Mouse (Mus musculus): ENCODE data around the gene Ccdc59.

Ccdc59 gene

GRCm38 (mm10) chr10:105840928-105841888 is at the start of gene Ccdc59, which contains the start of gene Mettl25:
TSS of gene Ccdc59 (plus strand) at chr10:105841067.
TSS of gene Mettl25 (minus strand) at chr10:105841380.
- peak; percentile 79 for DNase-seq (ENCODE audit: extremely low read depth, low read depth)

- DNase-seq (ENCODE audit: extremely low read depth, low read depth), result no peak
Observed at GRCm38 (mm10) chr10:105793776-105794552, 46.9 kb upstream of the Ccdc59 start.

GRCm38 (mm10) chr10:105797250-105797924 is 43.5 kb upstream of the Ccdc59 start:
- no peak for DNase-seq (ENCODE audit: extremely low read depth, low read depth)

- no peak for DNase-seq (ENCODE audit: extremely low read depth, low read depth)
Observed at GRCm38 (mm10) chr10:105801147-105801546, 39.7 kb upstream of the Ccdc59 start.

- no peak for DNase-seq (ENCODE audit: extremely low read depth, low read depth)
Observed at GRCm38 (mm10) chr10:105802132-105802531, 38.7 kb upstream of the Ccdc59 start.

- peak; percentile 54 for DNase-seq (ENCODE audit: extremely low read depth, low read depth)
Observed at GRCm38 (mm10) chr10:105803461-105803860, 37.4 kb upstream of the Ccdc59 start.

- DNase-seq (ENCODE audit: extremely low read depth, low read depth), result no peak
Observed at GRCm38 (mm10) chr10:105806259-105807010, 34.4 kb upstream of the Ccdc59 start.

- peak; percentile 51 for DNase-seq (ENCODE audit: extremely low read depth, low read depth)
Observed at GRCm38 (mm10) chr10:105834627-105835228, 6.1 kb upstream of the Ccdc59 start.

- no peak for DNase-seq (ENCODE audit: extremely low read depth, low read depth)
Observed at GRCm38 (mm10) chr10:105842574-105842973, 1.7 kb downstream of the Ccdc59 start.

GRCm38 (mm10) chr10:105850286-105850685 is 9.4 kb downstream of the Ccdc59 start:
- no peak for DNase-seq (ENCODE audit: extremely low read depth, low read depth)

- no peak for DNase-seq (ENCODE audit: extremely low read depth, low read depth)
Observed at GRCm38 (mm10) chr10:105851136-105851535, 10.3 kb downstream of the Ccdc59 start.

- peak; percentile 11 for DNase-seq (ENCODE audit: extremely low read depth, low read depth)
Observed at GRCm38 (mm10) chr10:105867312-105867711, 26.4 kb downstream of the Ccdc59 start.

All from MEL-GATA-1-ER (cell line).